Mouse (Mus musculus) 3T3-L1 (cell line): Measurements from ENCODE around the gene Krt42.
A peak's percentile ranks its signal among the peaks of the same experiment; 100 is the strongest.
"Not testable (repeated sequence)": the region's sequence is repeated elsewhere in the genome, so short reads cannot be mapped to it uniquely, and the experiment has no call there.

Source experiments
- DNase-seq: peaks from one replicate; pipeline ENCODE4 v3.0.0-alpha.2; 2015; ENCODE audit warnings: low read depth, low spot score

The Krt42 gene

GRCm38 (mm10) chr11:100269821-100270332 lies at the start of gene Krt42:
Gene Krt42 (minus strand): TSS chr11:100269871.
- no peak for DNase-seq

DNA sequence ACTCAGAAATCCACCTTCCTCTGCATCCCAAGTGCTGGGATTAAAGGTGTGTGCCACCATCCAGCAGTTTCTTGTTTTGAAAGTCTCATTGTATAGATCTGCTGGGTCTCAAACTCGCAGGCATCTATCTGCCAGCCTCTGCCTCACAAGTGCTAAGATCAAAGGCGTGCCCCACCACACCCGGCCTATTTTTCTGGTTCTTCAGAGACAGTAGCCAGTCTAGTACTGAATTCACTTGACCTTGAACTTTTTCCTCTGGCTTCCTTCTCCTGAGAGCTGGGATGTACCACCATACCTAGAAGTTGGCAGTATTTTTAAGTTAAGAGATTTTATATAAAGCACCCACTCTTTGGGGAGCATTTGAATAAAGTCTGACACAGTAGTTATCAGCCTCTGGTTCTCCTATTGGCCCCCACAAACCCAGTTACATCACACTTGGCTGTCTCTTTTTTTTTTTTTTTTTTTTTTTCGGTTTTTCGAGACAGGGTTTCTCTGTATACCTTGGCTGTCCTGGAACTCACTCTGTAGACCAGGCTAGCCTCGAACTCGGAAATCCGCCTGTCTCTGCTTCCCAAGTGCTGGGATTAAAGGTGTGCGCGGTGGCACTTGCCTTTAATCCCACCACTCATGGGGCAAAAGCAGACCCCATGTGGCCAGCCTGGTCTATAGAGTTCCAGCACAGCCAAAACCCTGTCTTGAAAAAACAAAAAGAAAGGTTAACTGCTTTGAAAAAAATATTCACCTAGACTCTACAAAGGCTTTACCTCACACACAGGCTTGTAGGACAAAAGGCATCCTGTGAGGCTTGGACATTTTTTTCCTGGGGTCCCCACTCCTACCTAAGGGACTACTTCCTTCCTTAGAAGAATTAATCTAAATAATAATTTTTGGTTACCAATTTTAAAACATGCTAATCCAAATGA lies 49.1 kb upstream of the Krt42 start:
- no peak for DNase-seq

DNA sequence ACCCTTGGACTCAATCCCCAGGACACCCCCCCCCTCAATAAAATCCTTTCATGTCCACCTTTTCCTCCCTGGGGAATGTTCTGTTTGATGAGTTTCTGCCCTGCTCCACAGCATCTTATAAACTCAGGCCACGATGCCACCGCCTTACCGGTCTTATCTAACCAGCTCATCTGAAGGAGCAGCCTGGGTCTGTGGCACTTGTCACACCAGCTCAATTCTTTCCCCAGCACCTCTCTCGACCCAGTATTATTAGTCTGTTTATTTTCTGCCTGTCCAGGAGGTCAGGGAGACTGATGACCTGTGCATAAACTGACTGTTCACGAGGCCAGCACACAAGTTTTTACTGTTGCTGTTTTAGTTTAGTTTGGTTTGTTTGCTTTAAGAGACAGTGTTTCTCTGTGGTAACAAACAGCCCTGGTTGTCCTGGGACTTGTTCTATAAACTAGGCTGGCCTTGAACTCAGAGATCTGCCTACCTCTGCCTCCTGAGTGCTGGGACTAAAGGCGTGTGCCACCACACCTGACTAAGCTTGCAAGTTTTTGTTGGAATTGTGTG lies 48.2 kb upstream of the Krt42 start:
- no peak for DNase-seq

DNA sequence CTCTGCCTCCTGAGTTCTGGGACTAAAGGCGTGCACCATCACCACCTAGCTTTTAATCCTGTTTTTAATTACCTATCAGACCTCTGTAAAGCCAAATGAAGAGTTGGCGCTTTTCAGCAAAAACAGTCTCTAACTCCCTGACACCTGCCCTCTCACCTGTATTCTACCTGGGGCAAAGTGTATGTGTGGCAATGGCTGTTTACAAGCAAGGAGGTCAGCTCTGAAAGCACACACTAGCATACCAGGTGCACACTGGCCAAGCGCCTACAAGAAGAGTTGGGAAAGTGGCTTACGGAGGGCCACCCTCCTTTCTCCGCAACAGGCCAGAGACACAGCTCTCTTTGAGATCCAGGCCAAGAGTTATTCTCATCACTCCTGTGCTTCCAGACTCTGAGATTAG lies 45.8 kb upstream of the Krt42 start:
- DNase-seq, result no peak

- DNase-seq, result no peak
These were observed 43.8 kb upstream of the Krt42 start for GRCm38 (mm10) chr11:100313424-100313823.

DNA sequence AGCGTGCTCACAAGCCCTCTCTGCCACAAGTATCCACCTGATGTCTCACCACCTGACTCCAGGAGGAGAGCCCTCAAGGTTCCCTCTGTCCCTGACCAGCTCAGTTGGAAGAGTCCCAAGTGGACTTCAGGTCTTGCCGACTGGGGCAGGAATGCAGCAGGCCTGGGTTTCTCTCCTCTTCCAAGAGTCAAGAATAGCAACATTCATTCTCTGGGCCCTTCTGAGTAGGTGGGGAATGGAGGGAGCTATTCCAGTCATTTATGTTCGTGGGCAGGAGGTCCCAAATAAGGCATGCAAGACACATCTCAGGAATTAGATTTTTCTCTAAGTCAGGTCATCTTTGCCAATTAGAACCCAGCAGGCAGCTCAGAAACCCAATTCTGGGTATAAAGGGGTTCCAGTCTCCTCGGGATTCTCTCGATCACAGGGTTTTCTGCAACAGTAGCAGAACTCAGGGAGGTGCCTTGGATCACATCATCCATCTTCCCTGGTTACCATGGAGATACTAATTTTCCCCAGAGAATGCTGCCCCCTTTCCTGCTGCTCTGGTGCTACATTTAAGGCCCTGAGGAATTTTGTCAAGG lies 42.5 kb upstream of the Krt42 start:
- DNase-seq, result no peak

- DNase-seq, result no peak
These were observed 42.0 kb upstream of the Krt42 start for GRCm38 (mm10) chr11:100311656-100312055.

GRCm38 (mm10) chr11:100308672-100309071 lies 39.0 kb upstream of the Krt42 start:
- DNase-seq, result not testable (repeated sequence)

DNA sequence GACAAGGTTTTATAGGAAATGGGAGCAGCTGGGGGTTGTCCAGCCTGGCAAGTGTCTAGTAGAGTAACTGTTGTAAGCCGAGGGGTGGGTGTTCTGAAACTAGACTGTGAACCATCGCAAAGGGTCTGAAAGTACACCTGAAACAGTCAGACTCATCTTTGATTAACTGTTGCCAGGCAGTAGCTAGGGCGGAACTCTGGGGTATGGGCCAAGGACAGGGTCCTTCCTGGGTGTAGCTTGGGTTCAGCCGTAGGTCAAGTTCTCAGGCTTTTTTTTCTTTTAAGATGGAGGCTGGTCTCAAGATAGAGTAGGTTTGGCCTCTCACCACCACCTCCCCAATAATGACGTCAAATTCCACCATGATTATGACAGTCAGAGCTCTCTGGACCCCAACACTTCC lies 38.2 kb upstream of the Krt42 start:
- no peak for DNase-seq

DNA sequence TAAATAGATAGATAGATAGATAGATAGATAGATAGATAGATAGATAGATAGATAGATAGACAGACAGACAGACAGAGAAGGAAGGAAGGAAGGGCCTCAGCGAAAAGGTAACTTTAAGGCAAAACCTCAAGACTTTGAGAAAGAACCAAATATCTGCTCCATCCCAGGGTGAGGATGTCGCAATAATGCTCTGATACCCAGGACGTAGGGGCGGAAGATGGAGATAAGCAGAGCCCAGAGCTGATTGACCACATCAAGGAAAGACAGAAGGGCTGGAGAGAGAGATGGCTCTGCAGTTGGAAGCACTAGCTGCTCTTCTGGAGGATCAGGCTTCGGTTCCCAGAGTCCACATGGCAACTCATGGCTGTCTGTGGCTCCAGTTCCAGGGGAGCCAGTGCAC lies 31.6 kb upstream of the Krt42 start:
- DNase-seq, result no peak

DNA sequence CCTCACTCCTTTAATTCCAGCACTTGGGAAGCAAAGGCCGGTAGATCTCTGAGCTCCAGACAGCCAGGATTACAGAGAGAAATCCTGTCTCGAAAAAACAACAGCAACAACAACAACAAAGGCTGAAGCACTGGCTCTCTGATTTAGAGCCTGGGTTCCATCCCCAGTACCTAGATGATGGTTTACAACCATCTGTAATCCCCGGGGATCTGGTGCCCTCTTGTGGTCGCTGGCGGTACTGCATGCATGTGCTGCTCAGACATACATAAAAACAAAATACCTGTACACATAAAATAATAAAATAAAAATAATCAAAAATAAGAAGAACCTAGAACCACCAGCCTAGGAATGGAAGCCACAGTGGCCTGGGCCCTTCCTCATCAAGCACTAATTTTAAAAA lies 30.6 kb upstream of the Krt42 start:
- DNase-seq, result peak; percentile 84

- peak; percentile 91 for DNase-seq
These were observed 28.8 kb upstream of the Krt42 start for GRCm38 (mm10) chr11:100298274-100299036.

GRCm38 (mm10) chr11:100297801-100298200 lies 28.1 kb upstream of the Krt42 start:
- peak; percentile 39 for DNase-seq

DNA sequence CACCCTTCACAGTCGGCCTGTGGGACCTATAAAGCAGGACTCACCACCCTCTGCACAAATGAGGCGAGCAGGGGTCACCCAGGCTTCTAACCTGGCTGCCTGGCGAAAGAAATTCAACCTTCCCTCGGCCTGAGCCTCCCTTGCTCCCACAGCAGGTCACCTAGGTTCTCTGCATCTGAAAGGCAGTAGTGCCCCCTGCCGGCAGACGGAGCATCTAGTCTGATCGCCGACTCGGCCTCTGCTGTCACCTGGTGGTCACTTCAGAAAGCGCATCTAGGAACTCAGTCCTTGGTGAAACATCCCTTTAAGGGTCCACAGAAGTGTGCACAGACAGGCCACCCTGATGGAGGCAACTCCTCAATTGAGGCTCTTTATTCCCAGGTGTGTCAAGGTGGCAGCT lies 25.6 kb upstream of the Krt42 start:
- peak; percentile 92 for DNase-seq

- no peak for DNase-seq
These were observed 23.2 kb upstream of the Krt42 start for GRCm38 (mm10) chr11:100292884-100293283.

DNA sequence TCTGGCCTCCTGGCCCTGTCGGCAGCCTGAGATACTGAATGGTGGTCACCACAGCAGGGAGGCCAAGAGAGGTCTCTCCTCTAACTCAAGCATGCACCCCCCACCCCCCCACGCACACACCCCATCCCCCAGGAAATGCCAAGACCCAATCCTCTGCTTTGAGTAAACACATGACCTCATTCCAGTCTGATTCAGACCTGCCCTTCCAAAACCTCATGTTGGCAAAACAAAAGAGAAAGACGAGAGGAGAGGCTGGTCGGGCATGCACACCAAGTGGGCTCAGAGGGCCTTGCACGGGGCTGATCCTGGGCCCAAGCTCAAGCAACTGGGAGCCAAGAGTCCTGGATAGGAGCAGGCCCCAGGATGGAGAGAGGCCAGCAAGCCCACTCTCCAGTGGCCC lies 20.6 kb upstream of the Krt42 start:
- peak; percentile 73 for DNase-seq

GRCm38 (mm10) chr11:100288942-100289341 lies 19.3 kb upstream of the Krt42 start:
- peak; percentile 62 for DNase-seq

GRCm38 (mm10) chr11:100287024-100287423 lies 17.4 kb upstream of the Krt42 start:
- DNase-seq, result peak; percentile 84

DNA sequence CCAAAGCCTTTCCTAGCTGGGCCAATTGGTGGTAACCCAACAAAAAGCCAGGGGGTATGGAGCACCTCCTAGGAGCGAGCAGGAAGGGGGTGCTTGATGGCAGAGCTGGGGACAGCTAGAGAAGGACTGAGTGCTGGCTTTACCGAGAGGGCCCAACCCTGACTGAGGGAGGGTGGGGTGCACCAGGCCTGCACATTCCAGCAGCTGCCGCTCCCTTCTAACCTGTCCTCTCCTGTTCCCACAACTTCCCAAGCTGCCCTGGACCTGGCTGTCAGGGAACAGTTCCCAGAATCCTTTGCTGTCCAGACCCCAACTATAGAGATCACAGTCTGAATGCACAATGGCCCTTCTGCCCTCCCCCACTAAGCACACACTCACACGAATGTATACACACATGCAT lies 15.3 kb upstream of the Krt42 start:
- no peak for DNase-seq

DNA sequence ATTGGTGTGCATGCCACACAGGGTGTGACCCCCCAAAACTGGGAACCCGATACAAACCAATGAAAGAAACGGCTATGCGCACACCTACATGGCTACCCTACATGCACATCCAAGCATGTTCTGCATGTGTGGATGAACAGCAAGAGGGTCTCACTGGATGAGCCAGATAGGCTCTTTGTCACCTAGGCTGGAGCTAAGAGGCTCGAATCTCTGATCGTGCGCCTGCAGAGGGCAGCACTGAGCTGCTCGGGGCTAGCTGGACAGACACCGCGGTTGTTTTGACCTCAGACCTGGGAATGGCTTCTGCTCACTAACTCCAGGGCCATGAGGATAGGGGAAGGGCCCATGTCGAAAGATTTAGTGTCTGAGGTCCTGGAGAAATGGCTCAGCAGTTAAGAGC lies 12.9 kb upstream of the Krt42 start:
- peak; percentile 87 for DNase-seq

DNA sequence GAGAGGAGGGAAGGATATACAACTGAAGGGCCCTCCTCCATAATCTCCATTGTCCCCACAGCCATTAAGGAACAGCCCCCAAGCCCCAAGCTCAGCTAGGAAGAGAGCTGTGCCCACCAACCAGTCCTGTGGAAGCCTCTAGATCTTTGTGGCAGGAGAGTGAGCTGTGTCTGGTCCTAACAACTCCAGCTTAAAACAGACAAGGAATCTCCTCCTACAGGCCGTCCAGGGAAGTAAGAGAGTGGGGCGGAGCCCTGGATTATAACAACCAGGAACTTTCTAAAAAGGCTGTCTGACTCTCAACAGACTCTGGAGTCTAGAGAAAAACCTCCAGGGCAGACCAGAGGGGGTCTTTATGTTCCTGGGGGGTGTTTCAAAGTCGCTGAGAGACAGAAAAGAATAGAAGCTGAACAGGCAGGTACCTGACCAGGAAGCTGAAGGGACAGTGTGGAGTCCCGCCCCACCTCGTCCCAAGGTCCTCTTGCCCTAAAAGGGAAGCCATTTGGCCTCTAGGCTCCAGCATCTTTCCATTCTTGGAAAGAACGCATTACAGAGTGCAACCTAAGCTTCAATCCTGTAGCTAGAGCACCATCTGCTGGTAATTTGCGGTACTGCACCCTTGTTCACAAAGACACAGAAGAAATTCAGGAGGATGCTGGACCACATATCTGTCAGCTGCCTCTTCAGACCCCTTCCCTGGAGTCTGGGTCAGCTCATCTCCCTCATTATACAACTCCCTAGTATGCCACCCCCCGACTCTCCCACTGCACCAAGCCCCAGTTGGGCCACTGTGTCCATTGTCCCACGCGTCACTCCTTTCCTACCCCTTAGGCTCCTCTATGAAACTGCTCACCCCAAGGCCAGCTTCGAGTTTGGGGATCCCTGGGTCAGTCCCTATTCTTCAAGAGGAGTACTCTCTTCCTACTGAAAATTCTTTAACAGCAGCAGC lies 12.2 kb upstream of the Krt42 start:
- peak; percentile 96 for DNase-seq
